Mouse (Mus musculus): ENCODE data around the gene Rab3gap1. TPM values are rescaled to one million over a fixed set of nuclear protein-coding genes. Genes with fewer than 3 reads are reported as not detected.
A peak's percentile ranks its signal among the peaks of the same experiment; 100 is the strongest.
"Not testable (repeated sequence)": the region's sequence is repeated elsewhere in the genome, so short reads cannot be mapped to it uniquely, and the experiment has no call there.

Rab3gap1 gene
- polyA plus RNA-seq, 1 experiment from 2014 or later = 21.9 TPM

GRCm38 (mm10) chr1:127942231-127942630 is 73.7 kb downstream of the Rab3gap1 start:
- WGBS = 97% methylated on average over 10 of the region's 10 CpGs

GRCm38 (mm10) chr1:127943516-127943915 is 74.9 kb downstream of the Rab3gap1 start:
- H3K4me1 ChIP-seq = no peaks in the 10 kb centered on the region
- no peak overlapping the region for H3K4me2 ChIP-seq (replicated peaks)
- H3K27me3 ChIP-seq = no peaks in the 10 kb centered on the region
- no peak overlapping the region for H3K9ac ChIP-seq (replicated peaks)
- H3K4me3 ChIP-seq = no peak overlapping the region
- H3K9me3 ChIP-seq = peaks cover 5% of the 10 kb centered on the region; the same call in 1 of the 2 replicates
- 90% methylated on average over 6 of the region's 6 CpGs for WGBS
- ATAC-seq (ENCODE audit: low FRiP score, low read depth) = no peak
- peaks cover 66% of the 10 kb centered on the region for H3K36me3 ChIP-seq
- no peak overlapping the region for H3K27ac ChIP-seq (replicated peaks)

More at GRCm38 (mm10) chr1:127942231-127942630, 73.7 kb downstream of the Rab3gap1 start:
- H3K4me1 ChIP-seq = no peaks in the 10 kb centered on the region
- no peak overlapping the region for H3K4me3 ChIP-seq
- no peak overlapping the region for H3K27ac ChIP-seq (replicated peaks)
- no peak for ATAC-seq (ENCODE audit: low FRiP score, low read depth)
- H3K9ac ChIP-seq (replicated peaks) = no peak overlapping the region
- no peaks in the 10 kb centered on the region for H3K27me3 ChIP-seq
- H3K36me3 ChIP-seq = peaks cover 73% of the 10 kb centered on the region
- H3K4me2 ChIP-seq (replicated peaks) = no peak overlapping the region
- no peaks in the 10 kb centered on the region for H3K9me3 ChIP-seq

DNA sequence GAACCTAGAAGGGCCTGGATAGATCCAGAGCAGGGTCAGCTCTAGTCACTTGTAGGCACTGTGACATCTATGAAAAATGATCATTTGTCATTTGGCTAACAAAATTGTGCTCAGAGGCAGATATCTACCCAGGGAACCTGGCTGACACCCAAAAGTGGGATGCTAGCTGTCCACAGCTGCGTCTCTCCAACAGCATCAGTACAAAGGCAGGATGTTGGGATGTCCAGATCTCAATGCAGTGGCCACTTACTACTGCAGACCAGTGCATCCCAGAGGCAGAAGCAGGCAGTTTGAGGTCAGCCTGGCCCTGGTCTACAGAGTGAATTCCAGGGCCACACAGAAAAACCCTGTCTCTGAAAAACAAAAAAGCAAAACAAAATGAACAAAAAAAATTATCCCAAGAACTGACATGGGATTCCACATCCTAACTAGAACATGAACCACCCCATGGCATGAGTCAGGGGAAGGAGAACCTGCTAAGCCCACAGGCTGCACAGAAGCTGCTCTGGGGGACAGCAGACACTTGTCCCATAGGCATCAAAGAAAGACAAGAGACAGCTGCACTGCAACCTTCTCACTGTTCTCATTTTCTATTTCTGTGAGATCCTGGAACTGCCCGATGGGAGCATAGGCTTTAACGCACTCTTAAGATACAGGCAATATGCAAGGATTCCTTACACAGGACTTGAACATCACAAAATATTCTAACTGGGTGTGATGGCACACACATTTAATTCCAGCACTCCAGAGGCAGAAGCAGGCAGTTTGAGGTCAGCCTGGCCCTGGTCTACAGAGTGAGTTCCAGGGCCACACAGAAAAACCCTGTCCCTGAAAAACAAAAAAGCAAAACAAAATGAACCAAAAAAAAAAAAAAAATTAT is 77.4 kb downstream of the Rab3gap1 start:
- peaks cover 42% of the 10 kb centered on the region for H3K36me3 ChIP-seq
- no peak overlapping the region for H3K4me2 ChIP-seq (replicated peaks)
- no peaks in the 10 kb centered on the region for H3K27me3 ChIP-seq
- no peak overlapping the region for H3K9ac ChIP-seq (replicated peaks)
- H3K4me3 ChIP-seq = no peak overlapping the region
- H3K27ac ChIP-seq (replicated peaks) = no peak overlapping the region
- ATAC-seq (ENCODE audit: low FRiP score, low read depth) = no peak
- H3K9me3 ChIP-seq = peaks cover 5% of the 10 kb centered on the region; the same call in 1 of the 2 replicates
- WGBS = 91% methylated on average over 3 of the region's 3 CpGs
- H3K4me1 ChIP-seq = no peaks in the 10 kb centered on the region

GRCm38 (mm10) chr1:127946615-127947249 is 78.2 kb downstream of the Rab3gap1 start:
- 92% methylated on average over 5 of the region's 5 CpGs for WGBS
- Histone ChIP-seq H3K9me3 (peaks cover 5% of the 10 kb centered on the region; the same call in 1 of the 2 replicates), H3K4me3 (no peak overlapping the region), H3K9ac (replicated peaks) (no peak overlapping the region), H3K36me3 (peaks cover 34% of the 10 kb centered on the region), H3K4me2 (replicated peaks) (no peak overlapping the region), H3K27ac (replicated peaks) (no peak overlapping the region), H3K27me3 (no peaks in the 10 kb centered on the region), H3K4me1 (no peaks in the 10 kb centered on the region)
- no peak for ATAC-seq (ENCODE audit: low FRiP score, low read depth)

DNA sequence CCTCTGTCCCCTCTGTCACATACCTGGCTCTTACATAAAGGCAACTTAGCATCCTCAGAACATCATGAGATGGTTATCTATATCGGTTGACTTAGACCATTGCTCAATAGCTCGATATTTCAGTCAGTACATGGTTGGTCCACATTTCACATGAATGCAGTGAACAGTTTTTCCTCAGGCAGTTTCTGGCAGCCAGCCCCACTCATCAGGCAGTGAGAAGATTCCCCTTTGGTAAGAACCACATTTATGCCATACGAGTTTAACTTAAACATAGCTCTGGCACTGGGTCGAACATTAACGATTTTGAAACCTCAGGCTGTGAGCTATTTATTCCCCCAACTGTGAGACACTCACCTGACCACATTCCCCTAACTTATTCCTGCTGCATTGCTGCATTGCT is 80.2 kb downstream of the Rab3gap1 start:
- WGBS = 94% methylated on average over 5 of the region's 5 CpGs
- peaks cover 21% of the 10 kb centered on the region for H3K36me3 ChIP-seq

GRCm38 (mm10) chr1:127952276-127952675 is 83.7 kb downstream of the Rab3gap1 start:
- Histone ChIP-seq H3K9ac (replicated peaks) (no peak overlapping the region), H3K4me3 (no peak overlapping the region), H3K27ac (replicated peaks) (no peak overlapping the region), H3K4me2 (replicated peaks) (no peak overlapping the region), H3K36me3 (peaks cover 12% of the 10 kb centered on the region), H3K4me1 (no peaks in the 10 kb centered on the region), H3K27me3 (no peaks in the 10 kb centered on the region), H3K9me3 (peaks cover 5% of the 10 kb centered on the region; the same call in 1 of the 2 replicates)
- 93% methylated on average over 4 of the region's 4 CpGs for WGBS
- ATAC-seq (ENCODE audit: low FRiP score, low read depth) = no peak

More for the DNA sequence above, 80.2 kb downstream of the Rab3gap1 start:
- Histone ChIP-seq H3K4me1 (no peaks in the 10 kb centered on the region), H3K9me3 (peaks cover 5% of the 10 kb centered on the region; the same call in 1 of the 2 replicates), H3K9ac (replicated peaks) (no peak overlapping the region), H3K27me3 (no peaks in the 10 kb centered on the region), H3K27ac (replicated peaks) (no peak overlapping the region), H3K4me3 (no peak overlapping the region), H3K4me2 (replicated peaks) (no peak overlapping the region)
- ATAC-seq (ENCODE audit: low FRiP score, low read depth) = no peak

DNA sequence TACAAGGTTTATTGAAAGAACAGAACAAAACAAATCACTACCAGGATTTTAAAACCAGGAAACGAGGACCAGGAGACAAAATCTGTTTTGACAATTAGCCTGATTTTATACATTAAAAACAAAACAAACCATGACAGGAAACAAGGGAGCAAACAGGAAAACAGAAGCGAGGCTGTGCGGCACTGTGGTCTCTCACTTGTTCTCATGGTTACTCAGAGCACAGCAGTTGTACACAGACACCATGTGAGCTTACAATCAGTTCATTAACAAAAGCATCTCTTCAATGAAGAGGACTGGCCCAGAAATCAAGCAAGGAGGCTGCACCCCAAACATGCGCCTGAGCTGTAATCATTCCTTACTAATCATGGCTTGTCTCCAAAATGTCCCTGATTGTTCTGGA is 85.6 kb downstream of the Rab3gap1 start:
- H3K27ac ChIP-seq (replicated peaks); H3K4me1 ChIP-seq; H3K27me3 ChIP-seq; H3K9me3 ChIP-seq; H3K4me3 ChIP-seq; H3K4me2 ChIP-seq (replicated peaks); ATAC-seq (ENCODE audit: low FRiP score, low read depth); H3K9ac ChIP-seq (replicated peaks); H3K36me3 ChIP-seq: not testable (repeated sequence)
- 91% methylated on average over 4 of the region's 4 CpGs for WGBS

DNA sequence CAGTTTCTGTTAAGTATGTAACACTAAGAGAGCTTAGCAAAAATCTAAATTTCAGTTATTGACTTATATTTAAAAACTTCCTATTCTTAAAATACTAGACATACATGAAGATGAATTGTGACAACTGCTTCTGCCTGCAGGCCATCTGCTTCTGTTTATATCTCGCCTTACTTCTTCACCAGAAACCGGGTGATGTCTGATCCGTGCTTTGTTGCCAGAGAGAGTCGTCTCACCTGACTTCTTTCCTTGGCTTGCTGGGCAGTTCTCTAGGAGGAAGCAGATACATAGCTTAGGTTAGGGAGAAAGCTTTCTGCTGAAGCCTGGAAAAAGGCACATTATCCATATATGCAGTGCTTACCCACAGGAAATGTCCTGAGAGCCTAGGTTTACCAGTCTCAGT is 86.2 kb downstream of the Rab3gap1 start:
- H3K9ac ChIP-seq (replicated peaks) = no peak overlapping the region
- H3K4me1 ChIP-seq = peaks cover 15% of the 10 kb centered on the region
- H3K9me3 ChIP-seq = no peaks in the 10 kb centered on the region
- no peaks in the 10 kb centered on the region for H3K27me3 ChIP-seq
- no peak overlapping the region for H3K4me3 ChIP-seq
- ATAC-seq (ENCODE audit: low FRiP score, low read depth) = no peak
- no peak overlapping the region for H3K4me2 ChIP-seq (replicated peaks)
- no peak overlapping the region for H3K27ac ChIP-seq (replicated peaks)
- H3K36me3 ChIP-seq = peaks cover 7% of the 10 kb centered on the region; the same call in 1 of the 2 replicates
- 89% methylated on average over 4 of the region's 4 CpGs for WGBS

DNA sequence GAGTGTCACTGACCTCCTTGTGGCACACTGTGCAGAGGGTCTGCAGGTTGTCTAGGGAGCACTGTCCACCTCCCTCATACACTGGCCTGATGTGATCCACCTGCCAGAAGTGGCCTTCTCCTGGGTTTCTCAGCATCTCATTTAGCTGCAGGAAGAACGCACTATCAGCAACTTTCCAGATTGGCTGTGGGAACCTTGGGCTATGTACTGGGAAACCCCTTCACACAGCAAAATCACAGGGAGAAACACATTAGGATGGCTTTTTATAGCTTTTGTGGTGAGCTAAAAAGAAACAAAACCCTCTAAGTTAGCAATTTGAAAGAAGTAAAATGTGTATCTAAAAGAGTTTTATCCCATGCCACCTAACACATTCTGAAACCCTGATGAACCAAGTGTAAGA is 88.0 kb downstream of the Rab3gap1 start:
- Histone ChIP-seq H3K27me3 (no peaks in the 10 kb centered on the region), H3K4me3 (no peak overlapping the region), H3K9ac (replicated peaks) (no peak overlapping the region), H3K9me3 (no peaks in the 10 kb centered on the region), H3K4me2 (replicated peaks) (no peak overlapping the region), H3K4me1 (peaks cover 16% of the 10 kb centered on the region), H3K36me3 (peaks cover 8% of the 10 kb centered on the region; the same call in 1 of the 2 replicates), H3K27ac (replicated peaks) (no peak overlapping the region)
- no peak for ATAC-seq (ENCODE audit: low FRiP score, low read depth)
- 100% methylated on average over 1 of the region's 1 CpGs for WGBS

DNA sequence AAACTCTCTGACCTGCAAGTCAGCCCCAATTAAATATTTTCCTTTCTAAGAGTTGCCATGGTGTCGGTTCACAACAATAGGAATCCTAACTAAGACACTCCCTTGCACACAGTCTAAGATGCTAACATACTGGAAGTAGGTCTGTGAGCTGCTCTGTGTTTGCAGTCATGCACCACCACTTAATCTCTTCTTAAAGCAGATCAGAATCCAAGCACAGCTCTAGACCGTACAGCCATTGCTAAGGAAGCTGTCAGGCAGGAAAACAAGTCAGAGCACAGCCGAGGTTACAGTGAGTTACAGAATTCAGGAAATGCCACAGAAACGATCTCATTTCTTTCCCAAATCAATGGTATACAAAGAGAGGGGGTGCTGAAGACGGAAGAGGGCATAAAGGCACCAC is 90.2 kb downstream of the Rab3gap1 start:
- Histone ChIP-seq H3K27me3 (no peaks in the 10 kb centered on the region), H3K9ac (replicated peaks) (no peak overlapping the region), H3K4me1 (peaks cover 16% of the 10 kb centered on the region), H3K36me3 (0 out of 2 replicates have a peak, but pooled peaks cover 7% of the 10 kb centered on the region), H3K4me3 (no peak overlapping the region), H3K9me3 (no peaks in the 10 kb centered on the region), H3K27ac (replicated peaks) (peak overlapping the region; percentile 71), H3K4me2 (replicated peaks) (peak overlapping the region; percentile 12)
- ATAC-seq (ENCODE audit: low FRiP score, low read depth) = 0 out of 2 replicates have a peak, but pooled peaks have one; percentile 74
- WGBS = 23% methylated on average over 5 of the region's 5 CpGs

DNA sequence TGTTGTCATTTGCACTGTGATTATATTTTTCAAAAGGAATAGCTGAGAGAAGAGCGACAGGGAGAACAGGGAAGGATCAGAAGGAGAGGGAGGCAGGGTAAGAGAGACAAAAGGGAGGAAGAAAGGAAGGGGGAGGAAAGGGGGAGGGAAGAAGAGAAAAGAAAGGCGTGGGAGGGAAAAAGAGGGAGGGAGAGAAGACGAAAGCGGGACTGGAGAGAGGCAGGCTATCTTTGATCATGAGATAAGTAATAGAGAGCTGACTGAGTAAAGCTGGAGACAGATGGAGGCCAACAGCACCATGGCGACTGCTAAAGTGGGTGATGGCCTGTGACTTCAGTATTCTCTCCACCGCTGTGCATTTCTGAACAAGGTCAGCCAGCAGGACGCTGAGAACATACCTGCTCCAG is 90.7 kb downstream of the Rab3gap1 start:
- WGBS = 23% methylated on average over 7 of the region's 7 CpGs
- peak; percentile 66 for ATAC-seq (ENCODE audit: low FRiP score, low read depth)
- Histone ChIP-seq H3K27ac (replicated peaks) (peak overlapping the region; percentile 71), H3K4me2 (replicated peaks) (peak overlapping the region; percentile 12), H3K27me3 (no peaks in the 10 kb centered on the region), H3K4me1 (peaks cover 16% of the 10 kb centered on the region), H3K4me3 (no peak overlapping the region), H3K9ac (replicated peaks) (no peak overlapping the region), H3K36me3 (0 out of 2 replicates have a peak, but pooled peaks cover 10% of the 10 kb centered on the region), H3K9me3 (no peaks in the 10 kb centered on the region)

GRCm38 (mm10) chr1:127961140-127961539 is 92.6 kb downstream of the Rab3gap1 start:
- 93% methylated on average over 1 of the region's 1 CpGs for WGBS
- Histone ChIP-seq H3K27ac (replicated peaks) (no peak overlapping the region), H3K4me1 (peaks cover 16% of the 10 kb centered on the region), H3K4me3 (no peak overlapping the region), H3K4me2 (replicated peaks) (no peak overlapping the region), H3K27me3 (no peaks in the 10 kb centered on the region), H3K36me3 (0 out of 2 replicates have a peak, but pooled peaks cover 10% of the 10 kb centered on the region), H3K9me3 (no peaks in the 10 kb centered on the region), H3K9ac (replicated peaks) (no peak overlapping the region)
- no peak for ATAC-seq (ENCODE audit: low FRiP score, low read depth)
